Mouse (Mus musculus) ovary, postnatal 14 days (tissue): ENCODE measurements at regions not wholly inside any gene's neighbourhood (a gene's known extent, or its start where the extent isn't known, plus 50 kb on each side); places are given as distances from the start of the nearest gene placed in this dataset.

Source experiments
- DNase-seq: peaks from one replicate; pipeline ENCODE4 v3.0.0; 2022; ENCODE audit warnings: low spot score

GRCm38 (mm10) chr12:55926276-55926973 lies 90.3 kb downstream of the Brms1l start:
- DNase-seq = no peak
